Mouse (Mus musculus): Measurements from ENCODE around the gene Cd302. TPM values are rescaled to one million over a fixed set of nuclear protein-coding genes. Genes with fewer than 3 reads are reported as not detected.
A peak's percentile ranks its signal among the peaks of the same experiment; 100 is the strongest.

Gene Cd302
- polyA plus RNA-seq, 1 experiment from 2014 or later, result 0.21 TPM

DNA sequence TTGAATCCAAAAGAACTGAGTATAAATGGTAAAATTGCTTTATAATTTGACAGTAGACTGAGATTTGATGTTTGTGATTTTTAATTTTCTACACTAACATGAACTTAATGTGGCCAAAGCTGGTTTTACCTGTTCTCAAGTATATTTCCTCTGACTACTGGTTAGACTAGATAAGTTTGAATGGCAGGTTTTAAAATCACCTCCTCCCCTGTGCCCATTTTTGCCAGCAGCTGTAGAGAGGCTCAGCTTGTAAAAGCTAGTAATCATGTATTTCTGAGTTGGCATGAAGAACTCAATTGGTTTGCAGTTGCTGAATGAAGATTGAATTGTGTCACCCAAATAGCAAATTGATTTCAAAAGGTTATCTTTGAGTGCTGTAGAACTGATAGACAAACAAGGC is 71.8 kb downstream of the Cd302 start:
- CTCF ChIA-PET, result interaction anchor here (0.9 to 1.0 kb wide), 2 partner anchors 12 to 205 kb away, joined by 3 read pairs; no protein-coding TSS in a partner anchor
- TF ChIP-seq CTCF (IDR thresholded peaks at IDR 0.05), result no peak
- H3K27me3 ChIP-seq, result no peaks in the 10 kb centered on the region
- in situ Hi-C loops (cut with MboI; ENCODE audit: low pct_unique_long_range_greater_than_20kb), result no loop called here
- DNase-seq (ENCODE audit: low read depth, low spot score), result no peak
- ATAC-seq, result no peak
- POLR2A ChIA-PET, result interaction anchor here (0.6 kb wide), 1 partner anchor 299 kb away, joined by 8 read pairs; no protein-coding TSS in a partner anchor

- ChIA-PET CTCF (no interaction called here), POLR2A (interaction anchor here (0.9 kb wide), 1 partner anchor 151 kb away, joined by 3 read pairs; no protein-coding TSS in a partner anchor)
- DNase-seq (ENCODE audit: low read depth, low spot score), result no peak
- no peak for TF ChIP-seq CTCF (IDR thresholded peaks at IDR 0.05)
- in situ Hi-C loops (cut with MboI; ENCODE audit: low pct_unique_long_range_greater_than_20kb), result no loop called here
- no peak for ATAC-seq
- no peaks in the 10 kb centered on the region for H3K27me3 ChIP-seq
Measured at GRCm38 (mm10) chr2:60210821-60211220, 73.5 kb downstream of the Cd302 start.

GRCm38 (mm10) chr2:60209703-60210651 is 74.3 kb downstream of the Cd302 start, which contains the start of the genes Baz2b and March7:
Gene Baz2b (minus strand): TSS chr2:60209839.
Gene March7 (plus strand): TSS chr2:60209887.
- in situ Hi-C loops (cut with MboI; ENCODE audit: low pct_unique_long_range_greater_than_20kb), result loop anchor here (10.0 kb wide), 1 partner anchor 255 kb away; no protein-coding TSS in a partner anchor
- ATAC-seq, result peak; percentile 93
- H3K27me3 ChIP-seq, result no peaks in the 10 kb centered on the region
- no peak for DNase-seq (ENCODE audit: low read depth, low spot score)
- POLR2A ChIA-PET, result interaction anchor here (0.5 to 0.8 kb wide), 4 partner anchors 86 to 1860 kb away, joined by 4 to 7 read pairs (median 6); no protein-coding TSS in a partner anchor
- CTCF ChIA-PET, result interaction anchor here (1.0 kb wide), 1 partner anchor 16 kb away, joined by 3 read pairs; no protein-coding TSS in a partner anchor
- TF ChIP-seq CTCF (IDR thresholded peaks at IDR 0.05), result peak; percentile 82

GRCm38 (mm10) chr2:60209122-60209611 is 75.1 kb downstream of the Cd302 start:
- in situ Hi-C loops (cut with MboI; ENCODE audit: low pct_unique_long_range_greater_than_20kb), result loop anchor here (10.0 kb wide), 1 partner anchor 254 kb away; no protein-coding TSS in a partner anchor
- ChIA-PET POLR2A (interaction anchor here (0.5 to 0.8 kb wide), 5 partner anchors 77 to 1859 kb away, joined by 4 to 7 read pairs (median 5); no protein-coding TSS in a partner anchor), CTCF (interaction anchor here (1.0 kb wide), 1 partner anchor 17 kb away, joined by 3 read pairs; no protein-coding TSS in a partner anchor)
- DNase-seq (ENCODE audit: low read depth, low spot score) (no peak), ATAC-seq (peak; percentile 53)
- H3K27me3 ChIP-seq, result no peaks in the 10 kb centered on the region
- TF ChIP-seq CTCF (IDR thresholded peaks at IDR 0.05), result no peak

DNA sequence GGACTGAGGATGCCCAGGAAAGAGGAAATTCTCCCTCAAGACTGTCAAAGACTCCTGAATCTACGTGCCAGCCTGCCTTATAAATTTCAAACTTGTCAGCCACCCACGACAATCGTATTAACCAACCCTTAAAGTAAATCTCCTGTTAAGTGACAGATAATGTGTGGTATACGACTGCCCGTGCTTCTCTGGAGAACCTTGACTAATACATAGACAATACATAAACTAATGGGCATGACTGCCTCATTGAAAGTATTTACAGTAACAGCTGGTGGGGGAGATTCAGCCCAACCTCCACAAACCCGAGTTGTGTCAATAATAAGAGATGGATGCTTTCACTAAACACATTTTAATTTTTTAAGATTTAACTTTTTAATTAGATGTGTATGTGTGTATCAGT is 78.5 kb downstream of the Cd302 start:
- no peaks in the 10 kb centered on the region for H3K27me3 ChIP-seq
- TF ChIP-seq CTCF (IDR thresholded peaks at IDR 0.05), result no peak
- POLR2A ChIA-PET, result no interaction called here
- DNase-seq (ENCODE audit: low read depth, low spot score) (no peak), ATAC-seq (no peak)
- CTCF ChIA-PET, result no interaction called here
- in situ Hi-C loops (cut with MboI; ENCODE audit: low pct_unique_long_range_greater_than_20kb), result loop anchor here (10.0 kb wide), 1 partner anchor 251 kb away; no protein-coding TSS in a partner anchor

- CTCF ChIA-PET, result no interaction called here
- H3K27me3 ChIP-seq, result no peaks in the 10 kb centered on the region
- ATAC-seq, result no peak
- no peak for TF ChIP-seq CTCF (IDR thresholded peaks at IDR 0.05)
- no peak for DNase-seq (ENCODE audit: low read depth, low spot score)
- POLR2A ChIA-PET, result no interaction called here
- in situ Hi-C loops (cut with MboI; ENCODE audit: low pct_unique_long_range_greater_than_20kb), result loop anchor here (10.0 kb wide), 1 partner anchor 249 kb away; no protein-coding TSS in a partner anchor
Measured at GRCm38 (mm10) chr2:60204162-60204561, 80.1 kb downstream of the Cd302 start.

- in situ Hi-C loops (cut with MboI; ENCODE audit: low pct_unique_long_range_greater_than_20kb), result loop anchor here (10.0 kb wide), 1 partner anchor 249 kb away; no protein-coding TSS in a partner anchor
- no peak for ATAC-seq
- H3K27me3 ChIP-seq, result no peaks in the 10 kb centered on the region
Measured at GRCm38 (mm10) chr2:60203733-60204132, 80.6 kb downstream of the Cd302 start.

DNA sequence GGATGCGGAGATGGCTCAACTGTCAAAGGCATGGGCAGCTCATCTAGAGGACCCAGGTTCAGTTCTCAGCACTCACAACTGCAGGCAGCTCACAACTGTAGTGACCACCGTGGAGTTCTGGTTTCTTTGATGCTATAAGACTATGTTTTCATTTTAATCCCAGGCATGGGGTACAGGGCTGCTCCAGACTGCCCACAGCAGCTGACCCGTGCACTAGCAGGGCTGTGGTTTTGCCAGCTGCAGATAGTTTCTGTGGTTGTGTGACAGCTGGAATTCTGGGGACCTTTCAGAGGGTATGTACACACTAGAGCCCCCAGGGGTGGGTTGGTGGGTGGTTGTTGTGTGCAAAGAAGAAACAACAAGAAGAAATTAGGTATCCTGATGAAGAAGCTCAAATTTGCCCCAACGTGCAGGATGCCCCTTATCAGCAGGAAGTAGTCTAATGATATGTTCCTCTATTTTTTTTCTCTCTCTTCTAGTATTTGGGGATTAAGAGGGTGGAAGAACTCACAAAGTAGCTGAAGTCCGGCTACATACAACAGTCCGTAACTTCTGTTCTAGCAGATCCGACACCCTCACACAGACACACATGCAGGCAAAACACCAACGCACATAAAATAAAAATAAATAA is 81.3 kb downstream of the Cd302 start:
- no peak for DNase-seq (ENCODE audit: low read depth, low spot score)
- TF ChIP-seq CTCF (IDR thresholded peaks at IDR 0.05), result no peak
- ChIA-PET POLR2A (interaction anchor here (0.7 kb wide), 1 partner anchor 19 kb away, joined by 4 read pairs; no protein-coding TSS in a partner anchor), CTCF (interaction anchor here (1.2 kb wide), 1 partner anchor 31 kb away, joined by 3 read pairs; no protein-coding TSS in a partner anchor)
- in situ Hi-C loops (cut with MboI; ENCODE audit: low pct_unique_long_range_greater_than_20kb), result loop anchor here (10.0 kb wide), 1 partner anchor 248 kb away; no protein-coding TSS in a partner anchor
- no peaks in the 10 kb centered on the region for H3K27me3 ChIP-seq
- no peak for ATAC-seq

More at GRCm38 (mm10) chr2:60203733-60204132, 80.6 kb downstream of the Cd302 start:
- no peak for TF ChIP-seq CTCF (IDR thresholded peaks at IDR 0.05)
- DNase-seq (ENCODE audit: low read depth, low spot score), result no peak
- POLR2A ChIA-PET, result no interaction called here
- CTCF ChIA-PET, result no interaction called here

Other genes starting within 250 kb of the Cd302 start
- gene Baz2b, start 74.6 kb downstream of the Cd302 start, polyA plus RNA-seq (2021), result 38.1 TPM
- gene March7, start 74.6 kb downstream of the Cd302 start, polyA plus RNA-seq (2021), result 63.3 TPM
- 30.7 TPM for gene Ly75, start 98.8 kb upstream of the Cd302 start, polyA plus RNA-seq (2021)